Mouse (Mus musculus): ENCODE data around the gene Ankrd27. TPM values are rescaled to one million over a fixed set of nuclear protein-coding genes. Genes with fewer than 3 reads are reported as not detected.

The Ankrd27 gene
- polyA plus RNA-seq, 1 experiment from 2014 or later, result 36.4 TPM

DNA sequence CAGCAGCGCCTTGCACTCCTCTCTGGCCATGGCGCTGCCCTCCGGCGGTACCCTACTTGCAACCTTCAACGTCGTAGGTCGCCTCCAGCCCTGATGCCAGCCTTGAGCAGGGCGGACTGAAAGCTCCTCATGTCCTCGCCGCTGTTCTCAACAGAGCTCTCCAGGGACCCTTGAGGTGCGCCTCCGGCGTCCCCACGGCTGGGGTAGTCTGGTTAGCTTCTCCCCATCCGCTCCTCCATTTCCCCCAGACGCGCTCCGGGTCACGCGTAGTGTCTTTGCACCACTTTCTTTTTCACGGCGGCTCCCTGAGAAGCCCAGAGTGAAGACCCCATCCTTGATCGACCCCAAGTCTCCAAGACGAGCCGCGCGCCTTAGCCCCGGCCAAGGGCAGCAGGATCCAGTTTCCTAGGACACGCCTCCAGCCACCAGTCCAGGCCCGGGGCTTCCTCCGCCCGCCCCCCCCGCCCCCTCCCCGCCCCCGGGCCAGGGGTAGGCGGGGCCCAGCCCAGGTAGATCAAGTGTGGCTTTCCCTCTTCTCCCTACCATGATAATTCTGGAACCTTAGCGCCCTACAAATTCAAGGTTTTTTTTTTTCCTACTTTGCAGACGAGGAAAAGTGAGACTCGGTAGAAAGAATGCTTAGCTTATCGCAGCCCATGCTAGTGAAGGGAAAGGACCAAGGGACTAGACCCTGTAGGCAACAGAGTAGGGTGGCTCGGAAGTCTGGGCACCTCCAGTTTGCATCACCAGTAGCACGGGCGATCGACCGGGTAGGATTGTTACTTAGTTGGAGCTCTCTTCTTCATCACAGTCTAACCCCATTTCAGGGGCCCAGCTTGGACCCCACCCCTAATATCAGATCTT lies 621 bp upstream of the Ankrd27 start, which contains the start of gene Rgs9bp:
Gene Rgs9bp (minus strand): TSS at position 392 of the 864 bp plus-strand sequence.
- under 1% methylated on average over 44 of the region's 45 CpGs for WGBS
- Histone ChIP-seq H3K27me3 (ENCODE audit: control insufficient read depth, insufficient read depth, low read length) (peaks cover 21% of the 10 kb centered on the region), H3K4me2 (ENCODE audit: low read depth, low read length) (peak within 1 kb of the TSS; percentile 96), H3K27ac (replicated peaks; ENCODE audit: low read depth, low read length) (no peak within 1 kb of the TSS), H3K9ac (replicated peaks; ENCODE audit: low read length) (peak within 1 kb of the TSS; percentile 80), H3K4me3 (ENCODE audit: low read depth, low read length) (peak within 1 kb of the TSS; percentile 81), H3K9me3 (replicated peaks; ENCODE audit: control insufficient read depth, low read length) (no peaks in the 10 kb centered on the region), H3K4me1 (ENCODE audit: control insufficient read depth, insufficient read depth, low read length) (peaks cover 3% of the 10 kb centered on the region; the same call in 1 of the 2 replicates), H3K36me3 (replicated peaks; ENCODE audit: control insufficient read depth, insufficient read depth, low read depth, low read length) (no peaks in the 10 kb centered on the region)
- DNase-seq (ENCODE audit: low spot score) (peak; percentile 75), ATAC-seq (replicated peaks; ENCODE audit: insufficient number of reproducible peaks, low FRiP score, low TSS enrichment, low read depth) (peak; percentile 62)

DNA sequence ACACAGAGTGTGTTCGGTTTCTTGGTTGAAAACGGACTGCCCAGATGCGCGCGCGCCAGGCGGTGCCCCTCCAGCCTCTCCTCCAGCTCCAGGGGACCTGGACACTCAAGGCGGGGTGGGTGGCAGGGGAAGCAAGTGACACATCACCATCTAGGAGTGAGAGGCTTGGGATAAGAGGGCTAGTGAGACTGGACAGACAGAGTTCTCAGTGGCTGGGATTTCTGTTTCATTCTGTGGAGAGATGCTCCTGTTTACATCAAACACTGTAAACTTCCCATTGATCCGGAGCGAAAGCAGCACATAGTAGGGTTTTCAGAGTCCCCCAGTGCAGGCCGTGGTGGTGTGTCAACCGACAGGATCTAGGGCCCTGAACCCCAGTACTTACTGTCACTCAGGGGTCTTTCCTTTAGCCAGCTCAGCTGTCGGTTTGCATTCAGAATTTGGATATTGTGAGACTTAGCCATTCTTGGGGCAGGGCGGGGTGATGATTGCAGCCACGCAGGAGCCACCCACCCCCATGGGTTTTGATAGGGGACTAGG lies 932 bp downstream of the Ankrd27 start:
- peaks cover 21% of the 10 kb centered on the region for H3K27me3 ChIP-seq (ENCODE audit: control insufficient read depth, insufficient read depth, low read length)
- H3K36me3 ChIP-seq (replicated peaks; ENCODE audit: control insufficient read depth, insufficient read depth, low read depth, low read length), result no peaks in the 10 kb centered on the region
- H3K9me3 ChIP-seq (replicated peaks; ENCODE audit: control insufficient read depth, low read length), result no peaks in the 10 kb centered on the region
- H3K4me2 ChIP-seq (ENCODE audit: low read depth, low read length), result peak overlapping the region; percentile 89
- H3K4me1 ChIP-seq (ENCODE audit: control insufficient read depth, insufficient read depth, low read length), result peaks cover 3% of the 10 kb centered on the region; the same call in 1 of the 2 replicates
- WGBS, result 17% methylated on average over 15 of the region's 15 CpGs
- H3K9ac ChIP-seq (replicated peaks; ENCODE audit: low read length), result peak overlapping the region; percentile 80
- peak overlapping the region; percentile 81 for H3K4me3 ChIP-seq (ENCODE audit: low read depth, low read length)
- H3K27ac ChIP-seq (replicated peaks; ENCODE audit: low read depth, low read length), result no peak overlapping the region
- ATAC-seq (replicated peaks; ENCODE audit: insufficient number of reproducible peaks, low FRiP score, low TSS enrichment, low read depth), result no peak
- no peak for DNase-seq (ENCODE audit: low spot score)

DNA sequence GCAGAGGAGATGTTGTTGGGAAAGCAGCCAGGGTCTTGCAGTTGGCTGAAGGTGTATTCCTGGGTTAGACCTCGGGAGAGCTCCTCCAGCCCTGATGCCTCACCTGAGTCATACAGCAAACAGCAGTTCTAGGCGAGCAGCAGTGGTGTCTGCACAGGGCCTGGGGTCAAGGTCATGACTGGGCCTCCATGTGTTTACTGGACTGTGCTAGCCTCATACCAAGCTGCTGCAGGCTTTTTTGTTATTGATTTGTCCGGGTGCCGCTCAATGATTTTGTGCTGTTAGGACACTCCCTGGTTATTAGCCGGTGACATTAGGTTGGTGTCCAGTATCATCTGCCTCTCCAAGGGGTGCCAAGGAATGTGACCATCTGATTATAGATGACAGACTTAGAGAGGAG lies 1.7 kb downstream of the Ankrd27 start:
- Histone ChIP-seq H3K9me3 (replicated peaks; ENCODE audit: control insufficient read depth, low read length) (no peaks in the 10 kb centered on the region), H3K27ac (replicated peaks; ENCODE audit: low read depth, low read length) (no peak overlapping the region), H3K4me2 (ENCODE audit: low read depth, low read length) (no peak overlapping the region), H3K4me1 (ENCODE audit: control insufficient read depth, insufficient read depth, low read length) (peaks cover 3% of the 10 kb centered on the region; the same call in 1 of the 2 replicates), H3K27me3 (ENCODE audit: control insufficient read depth, insufficient read depth, low read length) (peaks cover 18% of the 10 kb centered on the region), H3K9ac (replicated peaks; ENCODE audit: low read length) (no peak overlapping the region), H3K4me3 (ENCODE audit: low read depth, low read length) (no peak overlapping the region), H3K36me3 (replicated peaks; ENCODE audit: control insufficient read depth, insufficient read depth, low read depth, low read length) (no peaks in the 10 kb centered on the region; the same call in 1 of the 2 replicates)
- DNase-seq (ENCODE audit: low spot score) (no peak), ATAC-seq (replicated peaks; ENCODE audit: insufficient number of reproducible peaks, low FRiP score, low TSS enrichment, low read depth) (no peak)
- 73% methylated on average over 5 of the region's 5 CpGs for WGBS

DNA sequence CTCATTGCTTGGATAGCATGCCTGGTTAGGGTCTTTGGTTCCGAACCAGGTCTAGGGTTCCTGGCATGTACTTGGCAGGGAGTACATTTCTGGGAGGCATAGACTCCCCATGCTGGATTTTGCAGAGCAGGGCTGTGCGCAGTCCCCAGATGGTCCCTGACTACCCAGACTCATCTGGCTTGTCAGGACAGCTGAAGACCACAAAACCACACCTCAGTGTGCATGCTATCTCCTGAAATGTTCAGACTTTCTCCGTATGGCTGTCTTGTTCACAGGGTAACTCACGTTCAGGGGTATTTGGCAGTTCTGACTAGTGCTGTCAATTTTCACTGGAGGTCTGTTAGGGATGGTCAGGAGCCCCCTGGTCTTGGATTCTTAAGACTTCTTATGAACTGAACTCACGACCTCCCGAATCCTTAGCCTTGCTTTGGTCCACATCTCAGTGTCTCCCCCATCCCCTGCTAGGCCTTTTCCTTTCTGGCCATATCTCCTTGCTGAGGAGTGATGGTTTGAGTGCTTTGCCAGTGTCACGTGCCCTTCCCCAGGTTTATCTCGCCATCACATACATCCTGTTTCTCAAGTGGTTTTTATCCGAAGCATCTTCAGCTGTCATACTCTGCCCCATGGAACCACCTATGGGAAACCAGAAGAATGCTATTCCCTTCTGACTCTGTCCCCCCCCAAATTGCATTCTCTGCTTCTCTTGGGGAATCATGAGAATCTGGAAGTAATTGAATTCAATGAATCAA lies 2.8 kb downstream of the Ankrd27 start:
- H3K9me3 ChIP-seq (replicated peaks; ENCODE audit: control insufficient read depth, low read length), result no peaks in the 10 kb centered on the region
- H3K4me1 ChIP-seq (ENCODE audit: control insufficient read depth, insufficient read depth, low read length), result peaks cover 3% of the 10 kb centered on the region; the same call in 1 of the 2 replicates
- H3K9ac ChIP-seq (replicated peaks; ENCODE audit: low read length), result no peak overlapping the region
- DNase-seq (ENCODE audit: low spot score) (no peak), ATAC-seq (replicated peaks; ENCODE audit: insufficient number of reproducible peaks, low FRiP score, low TSS enrichment, low read depth) (no peak)
- H3K27ac ChIP-seq (replicated peaks; ENCODE audit: low read depth, low read length), result no peak overlapping the region
- no peak overlapping the region for H3K4me3 ChIP-seq (ENCODE audit: low read depth, low read length)
- H3K36me3 ChIP-seq (replicated peaks; ENCODE audit: control insufficient read depth, insufficient read depth, low read depth, low read length), result no peaks in the 10 kb centered on the region; the same call in 1 of the 2 replicates
- peaks cover 13% of the 10 kb centered on the region for H3K27me3 ChIP-seq (ENCODE audit: control insufficient read depth, insufficient read depth, low read length)
- no peak overlapping the region for H3K4me2 ChIP-seq (ENCODE audit: low read depth, low read length)
- WGBS, result 88% methylated on average over 9 of the region's 9 CpGs

DNA sequence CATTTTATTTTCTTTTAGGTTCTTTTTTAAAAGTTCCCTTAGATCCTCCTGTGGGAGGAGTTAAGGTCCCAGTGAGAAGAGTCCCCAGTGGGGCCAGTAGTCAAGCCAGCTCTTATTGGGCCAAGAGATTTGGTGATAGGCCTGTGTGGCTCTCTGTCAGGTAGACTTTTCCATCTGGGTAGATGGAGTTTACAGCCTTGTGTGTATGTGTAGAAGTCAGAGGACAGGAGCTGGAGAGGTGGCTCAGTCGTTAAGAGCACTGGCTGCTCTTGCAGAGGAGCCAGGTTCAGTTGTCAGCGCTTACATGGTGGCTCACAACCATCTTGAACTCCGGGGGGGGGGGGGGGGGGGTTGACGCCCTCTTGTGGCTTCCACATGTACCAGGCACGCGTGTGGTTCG lies 3.4 kb downstream of the Ankrd27 start:
- WGBS, result 82% methylated on average over 7 of the region's 7 CpGs
- Histone ChIP-seq H3K9me3 (replicated peaks; ENCODE audit: control insufficient read depth, low read length) (no peaks in the 10 kb centered on the region), H3K27ac (replicated peaks; ENCODE audit: low read depth, low read length) (no peak overlapping the region), H3K4me1 (ENCODE audit: control insufficient read depth, insufficient read depth, low read length) (peaks cover under 1% of the 10 kb centered on the region; the same call in 1 of the 2 replicates), H3K36me3 (replicated peaks; ENCODE audit: control insufficient read depth, insufficient read depth, low read depth, low read length) (no peaks in the 10 kb centered on the region; the same call in 1 of the 2 replicates), H3K4me2 (ENCODE audit: low read depth, low read length) (no peak overlapping the region), H3K9ac (replicated peaks; ENCODE audit: low read length) (no peak overlapping the region), H3K27me3 (ENCODE audit: control insufficient read depth, insufficient read depth, low read length) (peaks cover 6% of the 10 kb centered on the region), H3K4me3 (ENCODE audit: low read depth, low read length) (no peak overlapping the region)
- ATAC-seq (replicated peaks; ENCODE audit: insufficient number of reproducible peaks, low FRiP score, low TSS enrichment, low read depth) (no peak), DNase-seq (ENCODE audit: low spot score) (no peak)

DNA sequence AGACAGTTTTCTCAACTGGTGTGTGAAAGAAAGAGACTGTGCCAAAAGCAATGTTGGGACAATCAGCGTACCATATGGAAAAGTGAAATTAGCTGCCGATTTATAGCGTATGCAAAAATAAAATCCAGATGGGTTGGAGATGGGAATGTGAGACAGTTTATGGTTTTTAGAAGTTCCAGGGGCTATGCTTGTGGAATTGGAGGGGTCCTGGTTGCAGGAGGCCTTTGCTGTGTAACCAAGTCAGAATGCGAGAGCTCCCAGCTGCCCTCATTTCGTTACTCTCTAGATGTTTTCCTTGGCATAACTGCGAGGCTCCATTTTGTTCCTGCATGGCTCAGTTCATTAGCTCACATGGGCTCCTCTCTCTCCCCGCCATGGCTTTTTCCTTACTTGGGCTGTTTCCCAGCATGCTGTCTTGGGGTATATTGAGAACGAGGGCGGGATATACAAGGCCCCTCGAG lies 4.7 kb downstream of the Ankrd27 start:
- ATAC-seq (replicated peaks; ENCODE audit: insufficient number of reproducible peaks, low FRiP score, low TSS enrichment, low read depth) (no peak), DNase-seq (ENCODE audit: low spot score) (peak; percentile 17)
- Histone ChIP-seq H3K9ac (replicated peaks; ENCODE audit: low read length) (no peak overlapping the region), H3K4me1 (ENCODE audit: control insufficient read depth, insufficient read depth, low read length) (no peaks in the 10 kb centered on the region; the same call in 1 of the 2 replicates), H3K4me3 (ENCODE audit: low read depth, low read length) (no peak overlapping the region), H3K36me3 (replicated peaks; ENCODE audit: control insufficient read depth, insufficient read depth, low read depth, low read length) (no peaks in the 10 kb centered on the region; the same call in 1 of the 2 replicates), H3K4me2 (ENCODE audit: low read depth, low read length) (no peak overlapping the region), H3K27me3 (ENCODE audit: control insufficient read depth, insufficient read depth, low read length) (no peaks in the 10 kb centered on the region), H3K9me3 (replicated peaks; ENCODE audit: control insufficient read depth, low read length) (no peaks in the 10 kb centered on the region), H3K27ac (replicated peaks; ENCODE audit: low read depth, low read length) (no peak overlapping the region)
- 80% methylated on average over 10 of the region's 10 CpGs for WGBS

DNA sequence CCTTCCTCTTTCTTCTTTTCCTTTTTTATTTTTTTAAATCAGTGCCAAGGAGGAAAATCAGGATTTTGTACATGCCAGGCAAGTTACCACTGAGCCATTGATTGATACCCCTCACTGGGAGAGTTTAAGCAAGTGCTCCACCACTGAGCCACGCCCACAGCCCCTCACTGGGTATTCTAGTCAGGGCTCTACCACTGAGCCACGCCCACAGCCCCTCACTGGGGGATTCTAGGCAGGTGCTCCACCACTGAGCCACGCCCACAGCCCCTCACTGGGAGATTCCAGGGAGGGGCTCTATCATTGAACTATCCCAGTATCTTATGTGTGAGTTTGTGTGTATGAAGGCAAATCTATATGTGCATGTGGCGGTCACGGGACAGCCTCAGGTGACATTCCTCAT lies 8.3 kb downstream of the Ankrd27 start:
- no peaks in the 10 kb centered on the region for H3K4me1 ChIP-seq (ENCODE audit: control insufficient read depth, insufficient read depth, low read length)
- H3K9ac ChIP-seq (replicated peaks; ENCODE audit: low read length), result no peak overlapping the region
- no peak overlapping the region for H3K4me3 ChIP-seq (ENCODE audit: low read depth, low read length)
- no peak overlapping the region for H3K4me2 ChIP-seq (ENCODE audit: low read depth, low read length)
- no peak overlapping the region for H3K27ac ChIP-seq (replicated peaks; ENCODE audit: low read depth, low read length)
- DNase-seq (ENCODE audit: low spot score), result no peak
- no peaks in the 10 kb centered on the region; the same call in 1 of the 2 replicates for H3K36me3 ChIP-seq (replicated peaks; ENCODE audit: control insufficient read depth, insufficient read depth, low read depth, low read length)
- H3K27me3 ChIP-seq (ENCODE audit: control insufficient read depth, insufficient read depth, low read length), result no peaks in the 10 kb centered on the region
- no peak for ATAC-seq (replicated peaks; ENCODE audit: insufficient number of reproducible peaks, low FRiP score, low TSS enrichment, low read depth)
- WGBS, result 85% methylated on average over 5 of the region's 5 CpGs
- no peaks in the 10 kb centered on the region for H3K9me3 ChIP-seq (replicated peaks; ENCODE audit: control insufficient read depth, low read length)
